Mouse (Mus musculus) heart, adult 2 months (tissue): Measurements from ENCODE around the gene Gm13694. TPM values are rescaled to one million over a fixed set of nuclear protein-coding genes. Genes with fewer than 3 reads are reported as not detected.

Experiments
- DNase-seq, 2 experiments: peaks; one replicate each; pipeline ENCODE4 v3.0.0; 2021
- H3K27ac ChIP-seq: fragments of 200-600 bp; 2 replicates; pipeline ENCODE4 v1.8.1; 2022
- H3K27me3 ChIP-seq: fragments of 200-500 bp; 2 replicates; pipeline ENCODE4 v1.6.1; 2012; ENCODE audit warnings: mild to moderate bottlenecking, low read length, inconsistent platforms, mixed read lengths; ENCODE audit not compliant: control insufficient read depth, insufficient read depth
- H3K36me3 ChIP-seq: fragments of 200-500 bp; 2 replicates; pipeline ENCODE4 v1.6.1; 2012; ENCODE audit warnings: low read length, inconsistent platforms; ENCODE audit not compliant: control insufficient read depth, insufficient read depth
- H3K4me1 ChIP-seq: fragments of 200-500 bp; 2 replicates; pipeline ENCODE4 v1.6.1; 2011; ENCODE audit warnings: low read length; ENCODE audit not compliant: control insufficient read depth, insufficient read depth
- H3K4me3 ChIP-seq: fragments of 200-600 bp; 2 replicates; pipeline ENCODE4 v1.8.1; 2022
- H3K79me2 ChIP-seq: fragments of 200-500 bp; replicated peaks from 2 replicates; pipeline ENCODE4 v1.6.1; 2012; ENCODE audit warnings: mild to moderate bottlenecking, inconsistent platforms, low read length, moderate library complexity, mixed read lengths; ENCODE audit not compliant: control insufficient read depth, insufficient read depth
- H3K9ac ChIP-seq: fragments of 200-500 bp; 2 replicates; pipeline ENCODE4 v1.6.1; 2012; ENCODE audit warnings: low read depth, mild to moderate bottlenecking, control low read depth, inconsistent platforms, low read length, mixed read lengths
- CTCF ChIP-seq: fragments of 200-600 bp; IDR thresholded peaks from 2 replicates; pipeline ENCODE4 v1.8.1; 2022; ENCODE audit warnings: antibody characterized with exemption, mild to moderate bottlenecking, moderate library complexity
- EP300 ChIP-seq: fragments of 200-500 bp; IDR thresholded peaks from 2 replicates; pipeline ENCODE4 v1.6.1; 2011; ENCODE audit warnings: low read depth, low read length, control low read depth; ENCODE audit not compliant: insufficient read depth
- POLR2A ChIP-seq: fragments of 200-500 bp; IDR thresholded peaks from 2 replicates; pipeline ENCODE4 v1.6.1; 2011; ENCODE audit warnings: mild to moderate bottlenecking, low read depth, low read length, control low read depth; ENCODE audit not compliant: insufficient read depth
- WGBS: fragments of 180-500 bp; shearing (Covaris S2); methylation state at CpG from one replicate; pipeline ENCODE4 v1.1.7; 2018; 5-methylcytosine and 5-hydroxymethylcytosine counted together
- intact Hi-C: fragments of 180-260 bp; cut with DNase I; formaldehyde crosslinking; loops from one replicate; pipeline ENCODE4 v1.15.1; 2025
- polyA plus RNA-seq: library from polyadenylated mRNA; depleted of rRNA; stranded (reverse); fragments of >200 nt; gene quantifications from 2 replicates; pipeline ENCODE4 v1.2.3, GENCODE M21; 2012; rRNA removed
- total RNA-seq, 2 experiments: library from RNA; stranded (reverse); gene quantifications; 2 replicates each; pipeline ENCODE4 v1.2.3; 2021

Gene Gm13694
- total and polyA plus RNA-seq, 3 experiments, result 0.70 to 0.76 TPM; not detected in 1

DNA sequence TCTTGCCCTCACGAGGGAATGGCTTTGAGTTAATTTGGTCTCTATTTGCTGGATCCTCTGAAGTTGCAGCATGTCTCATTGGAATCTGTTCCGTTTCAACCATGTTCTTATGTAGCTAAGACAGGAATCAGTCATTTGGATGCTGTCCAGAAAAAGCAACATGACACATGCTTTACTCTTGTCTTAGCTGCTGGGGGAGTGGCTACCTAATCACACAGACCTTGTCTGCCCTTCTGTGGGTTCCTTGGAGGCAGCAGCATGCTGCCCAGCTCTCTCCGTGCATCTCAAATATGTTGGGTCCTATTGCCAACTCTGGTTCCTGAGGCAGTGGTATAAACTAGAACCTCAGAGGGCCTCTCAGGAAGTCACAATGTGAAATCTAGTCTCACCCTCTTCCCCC is 39.6 kb downstream of the Gm13694 start:
- Histone ChIP-seq H3K27ac (no peak overlapping the region), H3K4me3 (no peak overlapping the region), H3K79me2 (no peaks in the 10 kb centered on the region), H3K4me1 (peaks cover 8% of the 10 kb centered on the region), H3K9ac (no peak overlapping the region), H3K36me3 (no peaks in the 10 kb centered on the region), H3K27me3 (no peaks in the 10 kb centered on the region)
- TF ChIP-seq CTCF (no peak), EP300 (no peak), POLR2A (no peak)
- intact Hi-C loops, result no loop called here
- no peak for DNase-seq
- WGBS, result 13% methylated on average over 3 of the region's 3 CpGs

DNA sequence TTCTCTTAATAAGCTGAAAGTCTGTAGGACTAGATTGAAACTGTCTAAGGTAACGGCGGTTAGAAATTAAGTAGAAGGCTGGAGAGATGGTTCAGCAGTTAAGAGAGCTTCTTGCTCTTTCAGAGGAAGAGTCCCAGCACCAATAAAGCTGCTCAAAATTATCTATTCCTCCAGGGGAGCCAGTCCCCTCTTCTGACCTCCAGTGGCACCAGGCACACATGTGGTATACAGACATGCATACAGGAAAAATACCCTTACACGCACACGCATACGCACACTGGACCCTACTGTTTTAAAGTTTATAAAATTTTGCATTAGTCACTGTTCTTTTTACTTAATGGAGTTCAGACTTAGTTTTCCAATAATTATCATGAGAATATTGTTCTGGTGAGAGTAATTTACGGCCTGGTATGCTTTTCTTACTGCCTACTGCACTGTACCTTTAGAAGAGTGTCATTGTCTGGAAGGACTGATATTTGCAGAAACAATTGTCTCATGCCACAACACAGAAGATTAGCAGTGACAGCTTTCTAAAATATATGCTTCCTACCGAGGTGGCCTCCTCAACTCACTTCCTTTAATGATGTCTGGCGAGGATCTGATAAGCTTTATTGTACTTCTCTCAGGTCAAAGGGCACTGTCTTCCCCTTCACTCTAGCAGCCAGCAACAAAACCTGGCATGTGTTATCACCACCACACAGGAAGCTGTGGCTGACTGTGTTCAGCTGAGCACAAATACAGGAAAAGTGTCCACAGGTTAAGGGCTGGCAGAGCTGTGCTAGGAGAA is 41.0 kb downstream of the Gm13694 start:
- H3K27ac ChIP-seq, result no peak overlapping the region
- peaks cover 13% of the 10 kb centered on the region for H3K4me1 ChIP-seq
- H3K79me2 ChIP-seq, result no peaks in the 10 kb centered on the region
- no peak for TF ChIP-seq CTCF
- TF ChIP-seq POLR2A, result no peak
- TF ChIP-seq EP300, result no peak
- DNase-seq, result no peak
- no peak overlapping the region for H3K4me3 ChIP-seq
- H3K9ac ChIP-seq, result no peak overlapping the region
- no peaks in the 10 kb centered on the region for H3K27me3 ChIP-seq
- WGBS, result 67% methylated on average over 8 of the region's 8 CpGs
- no peaks in the 10 kb centered on the region for H3K36me3 ChIP-seq
- intact Hi-C loops, result loop anchor here (5.0 kb wide), 1 partner anchor 368 kb away; no protein-coding TSS in a partner anchor

DNA sequence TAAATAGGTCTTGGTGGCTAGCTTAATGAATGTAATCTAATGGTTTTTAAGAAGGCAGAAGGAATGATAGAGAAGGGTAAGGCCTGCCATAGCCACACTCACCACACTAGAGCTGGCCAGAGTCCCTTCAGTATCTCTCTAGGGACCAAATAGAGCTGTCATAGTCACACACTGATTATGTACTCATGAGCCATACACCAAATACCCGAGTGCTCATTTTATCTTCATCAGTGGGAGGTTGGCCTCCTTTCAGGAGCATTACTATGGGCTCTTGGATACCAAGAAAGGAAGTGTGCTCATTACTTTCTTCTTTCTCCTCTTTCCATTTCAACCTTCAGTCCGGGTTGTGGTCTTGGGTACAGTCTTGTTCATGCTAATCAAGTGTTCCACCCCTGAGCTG is 43.2 kb downstream of the Gm13694 start:
- H3K9ac ChIP-seq, result no peak overlapping the region
- DNase-seq, result no peak
- peaks cover 13% of the 10 kb centered on the region for H3K4me1 ChIP-seq
- H3K27me3 ChIP-seq, result no peaks in the 10 kb centered on the region
- intact Hi-C loops, result loop anchor here (5.0 kb wide), 1 partner anchor 365 kb away; no protein-coding TSS in a partner anchor
- no peak overlapping the region for H3K27ac ChIP-seq
- no peak for TF ChIP-seq POLR2A
- TF ChIP-seq EP300, result no peak
- TF ChIP-seq CTCF, result no peak
- no peaks in the 10 kb centered on the region for H3K36me3 ChIP-seq
- H3K4me3 ChIP-seq, result no peak overlapping the region
- no peaks in the 10 kb centered on the region for H3K79me2 ChIP-seq
- WGBS, result 31% methylated on average over 2 of the region's 2 CpGs

DNA sequence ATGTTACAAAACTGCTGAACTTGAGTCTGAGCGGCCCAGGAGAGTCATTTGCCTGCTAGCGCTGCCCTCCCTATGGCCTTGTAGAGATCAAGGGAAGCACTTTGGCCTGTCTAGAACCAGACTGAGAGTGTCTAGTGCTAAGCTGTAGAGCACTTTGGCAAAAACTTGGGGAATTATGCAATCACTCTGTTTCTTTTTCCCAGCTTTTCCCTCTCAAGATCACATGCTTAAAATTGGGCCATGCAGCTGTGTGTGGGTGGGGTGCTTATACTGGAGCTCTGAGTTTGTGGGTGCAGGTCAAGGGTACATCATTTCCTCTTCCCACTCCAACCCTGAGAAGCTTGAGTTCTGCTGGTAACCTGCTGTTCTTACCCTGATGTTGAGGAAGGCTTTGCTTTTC is 44.2 kb downstream of the Gm13694 start:
- no peak for TF ChIP-seq CTCF
- 0 out of 2 replicates have a peak, but pooled peaks have one; percentile 24 for TF ChIP-seq EP300
- TF ChIP-seq POLR2A, result no peak
- Histone ChIP-seq H3K4me1 (peaks cover 13% of the 10 kb centered on the region), H3K27ac (peak overlapping the region; percentile 45), H3K36me3 (no peaks in the 10 kb centered on the region), H3K79me2 (no peaks in the 10 kb centered on the region), H3K9ac (no peak overlapping the region), H3K27me3 (no peaks in the 10 kb centered on the region), H3K4me3 (no peak overlapping the region)
- peak; percentile 45 to 71 for DNase-seq
- 61% methylated on average over 2 of the region's 2 CpGs for WGBS
- intact Hi-C loops, result loop anchor here (5.0 kb wide), 1 partner anchor 364 kb away; no protein-coding TSS in a partner anchor

DNA sequence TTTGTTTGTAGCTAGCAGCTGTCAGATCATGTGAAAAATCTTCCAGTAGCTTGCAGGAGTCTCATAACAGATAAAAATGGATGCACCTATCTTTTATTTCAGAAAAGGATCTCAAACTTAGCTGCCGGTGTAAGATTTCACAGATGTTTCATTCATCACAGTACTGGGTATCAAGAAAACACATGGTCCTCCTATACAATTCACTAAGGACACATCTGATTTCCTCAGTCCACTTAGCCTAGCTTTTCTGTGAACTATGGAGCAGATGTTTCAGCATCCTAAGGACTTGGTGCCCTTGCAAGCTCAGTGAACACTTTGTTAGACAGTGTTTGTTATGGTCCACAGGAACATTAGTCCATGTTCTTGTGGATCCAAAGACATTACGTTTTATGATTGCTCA is 44.6 kb downstream of the Gm13694 start:
- Histone ChIP-seq H3K4me3 (no peak overlapping the region), H3K9ac (no peak overlapping the region), H3K27me3 (no peaks in the 10 kb centered on the region), H3K4me1 (peaks cover 13% of the 10 kb centered on the region), H3K79me2 (no peaks in the 10 kb centered on the region), H3K27ac (peak overlapping the region; percentile 2), H3K36me3 (no peaks in the 10 kb centered on the region)
- WGBS, result 52% methylated on average over 2 of the region's 2 CpGs
- TF ChIP-seq EP300 (no peak), CTCF (no peak), POLR2A (no peak)
- DNase-seq, result no peak
- intact Hi-C loops, result loop anchor here (5.0 kb wide), 1 partner anchor 364 kb away; no protein-coding TSS in a partner anchor

DNA sequence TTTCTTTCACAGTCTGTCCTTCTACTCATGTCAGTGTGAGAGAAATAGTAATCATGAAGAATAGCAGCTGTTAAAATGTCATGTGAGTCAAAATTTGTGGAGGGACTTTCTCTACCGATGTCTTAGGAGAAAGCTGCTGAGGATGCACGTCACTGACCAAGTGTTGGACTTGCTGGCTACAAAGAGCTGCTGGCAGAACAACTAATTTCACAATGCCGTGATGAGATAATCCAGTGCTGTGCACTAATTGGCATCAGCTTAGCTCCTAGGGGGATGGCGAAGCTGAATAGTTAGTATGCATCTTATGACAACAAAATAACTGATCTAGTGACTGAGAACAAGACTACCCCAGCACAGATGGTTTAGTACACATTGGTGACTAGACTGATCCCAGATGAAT is 46.5 kb downstream of the Gm13694 start:
- H3K79me2 ChIP-seq, result no peaks in the 10 kb centered on the region

More for the DNA sequence above, 46.5 kb downstream of the Gm13694 start:
- H3K4me1 ChIP-seq, result peaks cover 9% of the 10 kb centered on the region
- no peak overlapping the region for H3K4me3 ChIP-seq
- H3K9ac ChIP-seq, result no peak overlapping the region
- intact Hi-C loops, result no loop called here
- DNase-seq, result peak; percentile 44 to 67
- 0 out of 2 replicates have a peak overlapping the region, but pooled peaks have one; percentile 18 for H3K27ac ChIP-seq
- TF ChIP-seq POLR2A (no peak), CTCF (no peak), EP300 (no peak)
- H3K27me3 ChIP-seq, result no peaks in the 10 kb centered on the region
- 64% methylated on average over 4 of the region's 4 CpGs for WGBS
- no peaks in the 10 kb centered on the region for H3K36me3 ChIP-seq

Other genes with a start within 250 kb of the Gm13694 start
- gene Fam171b, start 166.3 kb upstream of the Gm13694 start, total RNA-seq, result 1 to 10 TPM in 1 of 2 experiments, under 1 TPM in 1; 0.77 to 1.0 TPM
- gene Fam171b, start 166.3 kb upstream of the Gm13694 start, polyA plus RNA-seq, result 0.31 and 0.67 TPM in 2 replicates
- not detected for gene Zswim2, start 37.7 kb upstream of the Gm13694 start, total RNA-seq
- gene Zswim2, start 37.7 kb upstream of the Gm13694 start, polyA plus RNA-seq, result not detected in 2 replicates
- gene Gm13698, start 23.2 kb upstream of the Gm13694 start, total RNA-seq, result under 1 TPM; 0.70 to 0.76 TPM
- not detected in 2 replicates for gene Gm13698, start 23.2 kb upstream of the Gm13694 start, polyA plus RNA-seq
- under 1 TPM; 0.70 to 0.76 TPM for gene Gm13693, start 17.4 kb upstream of the Gm13694 start, total RNA-seq
- gene Gm13693, start 17.4 kb upstream of the Gm13694 start, polyA plus RNA-seq, result not detected in 2 replicates
- gene Gm13695, start 11.6 kb upstream of the Gm13694 start, total RNA-seq, result under 1 TPM; 0.70 to 0.76 TPM
- gene Gm13695, start 11.6 kb upstream of the Gm13694 start, polyA plus RNA-seq, result not detected in 2 replicates
- gene Gm13696, start 5.8 kb upstream of the Gm13694 start, total RNA-seq, result under 1 TPM; 0.70 to 0.76 TPM
- not detected in 2 replicates for gene Gm13696, start 5.8 kb upstream of the Gm13694 start, polyA plus RNA-seq
- under 1 TPM; 0.70 to 0.76 TPM for gene Gm13697, start 5.8 kb downstream of the Gm13694 start, total RNA-seq
- gene Gm13697, start 5.8 kb downstream of the Gm13694 start, polyA plus RNA-seq, result not detected in 2 replicates
- under 1 TPM; 0.70 to 0.76 TPM for gene Gm13691, start 11.6 kb downstream of the Gm13694 start, total RNA-seq
- not detected in 2 replicates for gene Gm13691, start 11.6 kb downstream of the Gm13694 start, polyA plus RNA-seq